Mouse (Mus musculus): ENCODE measurements around the gene Gm47996.
"Not testable (repeated sequence)": the region's sequence is repeated elsewhere in the genome, so short reads cannot be mapped to it uniquely, and the experiment has no call there.

Gm47996 gene

DNA sequence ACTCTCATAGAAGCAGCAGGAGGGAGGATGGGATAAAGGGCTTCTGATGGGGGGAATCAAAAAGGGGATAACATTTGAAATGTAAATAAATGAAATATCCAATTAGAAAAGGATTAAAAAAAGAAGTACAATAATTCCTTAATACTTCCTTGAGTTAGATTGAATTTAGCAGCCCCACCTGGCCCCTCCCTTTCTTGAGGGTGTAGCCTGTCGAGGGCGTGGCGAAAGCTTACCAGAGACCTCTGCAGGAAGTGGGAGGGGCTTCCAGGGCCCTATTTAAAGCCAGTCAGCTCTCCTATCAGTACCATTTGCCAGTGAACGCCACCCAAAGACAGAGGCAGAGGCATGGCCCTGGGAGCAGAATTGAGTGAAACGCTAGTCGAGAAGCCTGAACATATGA, 6.1 kb upstream of the Gm47996 start, which contains the start of gene 3110040M04Rik:
Gene 3110040M04Rik, plus strand, starts transcription at position 304 of the 400 bp plus-strand sequence.
- not testable (repeated sequence) for DNase-seq (ENCODE audit: extremely low spot score, low spot score)

DNA sequence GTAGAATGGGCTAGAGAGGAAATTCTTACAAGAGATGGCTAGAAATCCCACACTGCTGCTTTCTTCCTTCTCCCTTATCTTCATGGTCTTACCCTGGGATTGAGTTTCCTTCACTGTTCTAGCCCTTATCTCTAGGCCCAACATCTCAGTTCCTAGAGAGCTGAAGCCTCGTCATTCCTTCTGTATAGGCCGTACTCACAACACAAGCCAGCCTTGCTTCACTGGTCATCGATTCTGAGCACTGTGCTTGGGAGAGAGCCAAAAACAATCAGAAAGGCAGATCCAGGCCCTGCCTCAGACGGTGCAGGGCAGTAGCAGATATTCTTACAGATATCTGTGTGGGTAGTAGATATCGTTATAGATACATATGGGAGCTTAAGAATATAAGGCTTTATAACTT, 1.4 kb upstream of the Gm47996 start:
- not testable (repeated sequence) for DNase-seq (ENCODE audit: extremely low spot score, low spot score)

DNA sequence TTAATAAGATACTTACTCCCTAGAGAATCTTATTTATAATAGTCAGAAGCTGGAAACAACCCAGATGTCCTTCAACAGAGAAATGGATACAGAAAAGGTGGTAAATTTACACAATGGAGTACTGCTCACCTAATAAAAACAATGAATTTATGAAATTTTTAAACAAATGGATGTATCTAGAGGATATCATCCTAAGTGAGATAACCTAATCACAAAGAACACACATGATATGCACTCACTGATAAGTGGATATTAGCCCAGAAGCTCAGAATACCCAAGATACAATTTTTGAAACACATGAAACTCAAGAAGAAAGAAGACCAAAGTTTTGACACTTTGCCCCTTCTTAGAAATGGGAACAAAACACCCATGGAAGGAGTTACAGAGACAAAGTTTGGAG, 987 bp upstream of the Gm47996 start:
- not testable (repeated sequence) for DNase-seq (ENCODE audit: extremely low spot score, low spot score)

DNA sequence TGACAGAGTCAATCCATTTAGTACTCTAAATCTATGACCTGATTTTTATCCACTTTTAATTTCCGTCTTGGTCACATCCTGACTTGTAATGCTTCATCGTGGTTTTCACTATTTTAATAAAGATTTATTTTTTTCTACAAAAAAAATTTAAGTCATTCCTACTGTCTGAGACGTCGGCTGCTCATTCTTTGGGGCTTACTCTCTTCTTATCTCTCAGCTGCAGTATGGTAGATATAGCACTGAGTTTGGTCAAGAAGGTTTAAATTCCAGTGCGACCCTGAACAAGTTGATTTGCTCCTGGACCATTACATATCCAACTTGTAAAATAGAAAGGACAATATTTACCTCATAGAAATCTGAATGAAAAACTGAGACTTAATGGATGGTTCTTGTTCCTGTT, 1.7 kb downstream of the Gm47996 start:
- DNase-seq (ENCODE audit: extremely low spot score, low spot score): not testable (repeated sequence)

DNA sequence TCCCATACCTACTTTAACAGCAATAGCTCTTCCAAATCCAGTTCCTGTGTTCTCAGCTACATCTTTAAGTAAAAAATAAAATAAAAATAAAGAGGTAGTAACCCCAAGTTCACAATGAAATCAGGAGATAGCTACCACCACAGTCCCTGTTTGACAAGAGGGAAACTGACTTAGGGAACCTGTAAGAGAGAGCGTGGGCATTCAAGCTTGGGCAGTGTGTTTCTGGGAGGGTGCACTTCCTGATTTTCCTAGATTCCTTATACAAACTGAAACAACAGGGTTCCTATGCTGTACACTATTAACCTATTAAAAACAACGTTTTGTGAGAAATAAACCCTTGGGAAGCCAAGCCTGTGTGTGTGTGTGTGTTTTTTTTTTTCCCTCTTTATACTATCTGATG, 4.9 kb downstream of the Gm47996 start:
- DNase-seq (ENCODE audit: extremely low spot score, low spot score): no peak

DNA sequence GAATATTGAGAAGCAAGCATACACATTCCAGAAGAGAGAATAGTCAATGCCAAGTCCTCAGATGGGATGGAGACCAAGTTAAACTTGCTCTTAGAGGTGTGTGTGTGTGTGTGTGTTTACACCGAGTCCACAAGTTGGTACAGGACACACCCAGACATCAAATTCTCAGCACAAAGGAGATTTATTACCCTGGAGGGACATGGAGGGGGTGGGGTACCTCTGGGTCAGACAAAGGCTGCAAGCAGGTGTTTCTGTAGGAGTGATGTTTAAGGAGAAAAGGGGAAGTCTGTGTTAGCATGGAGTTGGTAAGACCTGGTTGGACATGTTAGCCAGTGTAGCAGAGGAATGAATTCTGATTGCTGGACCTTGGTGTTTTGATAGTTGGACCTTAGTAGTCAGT, 6.1 kb downstream of the Gm47996 start:
- DNase-seq (ENCODE audit: extremely low spot score, low spot score): no peak

DNA sequence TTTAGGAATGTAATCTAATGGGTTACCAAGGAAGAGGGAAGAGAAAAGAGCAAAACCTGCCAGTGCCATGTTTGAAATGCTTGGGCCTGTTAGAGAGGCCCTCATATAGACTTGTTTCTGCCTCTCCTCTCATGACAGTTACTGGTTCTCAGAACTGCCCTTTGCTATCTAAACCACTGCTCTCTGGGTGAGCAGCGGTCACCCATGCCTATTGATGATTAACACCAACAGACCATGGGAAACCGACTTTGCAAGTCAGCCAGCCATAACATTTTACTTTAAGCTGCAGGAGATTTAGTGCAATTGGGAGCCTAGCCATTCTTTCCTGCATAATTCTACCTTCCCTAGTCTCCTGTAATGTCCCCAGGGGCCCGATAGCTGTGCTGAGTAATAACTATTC, 6.5 kb downstream of the Gm47996 start:
- no peak for DNase-seq (ENCODE audit: extremely low spot score, low spot score)

DNA sequence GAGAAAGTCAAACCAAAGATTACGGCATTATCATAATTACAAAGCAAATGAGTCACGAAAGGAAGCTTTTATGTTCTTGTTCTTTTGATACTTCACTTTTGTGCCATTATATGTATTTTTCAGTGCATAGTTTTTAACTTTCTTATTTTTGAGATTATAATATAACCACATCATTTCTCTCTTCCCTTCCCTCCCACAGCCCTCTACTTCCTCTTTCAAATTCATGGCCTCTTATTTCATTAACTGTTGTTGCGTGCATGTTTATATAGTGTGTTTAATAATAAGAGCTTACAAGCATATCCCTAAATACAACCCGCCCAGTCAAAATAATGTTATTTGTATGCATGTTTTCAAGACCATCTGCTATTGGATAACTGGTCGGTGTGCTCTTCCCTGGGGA, 9.1 kb downstream of the Gm47996 start:
- no peak for DNase-seq (ENCODE audit: extremely low spot score, low spot score)

DNA sequence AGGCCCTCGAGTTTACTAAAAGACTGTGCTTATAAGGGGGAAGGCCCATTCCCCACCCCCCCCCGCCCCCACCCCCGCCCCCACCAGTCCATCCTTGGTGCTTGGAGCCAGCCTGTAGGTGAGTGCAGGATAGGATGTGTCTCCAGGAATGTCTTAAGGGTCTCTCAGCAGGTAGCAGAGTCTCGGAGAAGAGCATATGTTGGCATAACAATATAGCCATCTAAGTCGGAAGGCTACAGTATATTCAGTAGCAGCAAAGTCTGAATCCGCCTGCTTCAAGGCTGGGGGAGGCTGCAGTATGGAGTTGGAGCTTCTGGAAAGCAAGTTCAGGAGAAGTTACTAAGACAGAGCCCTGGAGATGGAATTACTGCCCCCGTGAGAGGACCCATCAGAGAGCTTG, 10.2 kb downstream of the Gm47996 start:
- DNase-seq (ENCODE audit: extremely low spot score, low spot score): no peak

DNA sequence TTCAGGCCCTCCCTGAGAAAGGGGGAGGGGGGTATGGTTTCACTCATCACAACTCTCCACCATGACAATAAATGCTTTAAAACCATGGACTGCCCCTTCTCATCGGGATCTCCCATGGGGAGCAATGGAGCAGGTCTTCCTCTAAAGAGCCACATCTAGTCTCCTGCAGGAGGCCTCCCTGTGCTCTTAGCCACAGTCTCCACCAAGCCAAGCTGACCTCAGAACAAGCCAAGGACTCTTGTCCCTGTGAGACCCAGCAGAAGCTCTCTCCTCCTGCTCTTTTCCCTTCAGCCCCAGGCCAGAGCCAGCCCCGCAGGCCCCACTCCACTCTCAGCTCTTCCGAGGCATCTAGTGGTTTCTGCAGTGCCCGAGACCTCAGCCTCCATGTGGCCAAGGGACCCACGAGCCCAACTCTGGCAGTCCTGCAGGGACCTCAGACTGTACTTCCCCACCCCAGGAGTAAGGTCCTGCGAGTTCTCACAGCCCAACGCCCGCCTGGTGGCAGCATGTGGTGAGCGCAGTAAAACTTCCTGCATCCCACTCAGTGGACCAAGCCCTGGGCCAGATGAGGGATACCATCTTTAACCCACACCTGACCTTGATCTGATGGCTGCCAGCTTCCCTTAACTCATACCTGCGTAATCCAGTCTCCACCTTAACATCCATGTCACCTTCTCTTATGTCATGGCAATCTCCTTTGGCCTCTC, 12.8 kb downstream of the Gm47996 start:
- DNase-seq (ENCODE audit: extremely low spot score, low spot score): no peak

DNA sequence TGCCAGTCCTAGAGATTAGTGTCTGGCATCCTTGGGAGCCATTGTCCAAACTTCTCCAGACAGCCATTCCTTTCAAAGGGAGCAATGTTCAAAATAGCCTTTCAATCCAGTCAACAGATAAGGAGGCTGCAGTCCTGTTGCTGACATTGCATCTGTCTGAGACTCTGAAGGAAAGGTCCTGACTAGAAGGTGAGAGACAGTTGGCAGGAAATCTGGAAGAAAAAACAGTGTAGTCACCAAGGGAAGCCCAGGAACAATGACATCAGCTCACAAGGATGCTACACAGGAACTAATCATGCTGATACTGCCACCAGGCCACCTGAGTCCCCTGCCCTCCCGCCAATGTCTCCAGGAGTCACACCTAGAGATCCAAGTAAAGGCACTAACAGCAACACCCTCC, 13.4 kb downstream of the Gm47996 start:
- DNase-seq (ENCODE audit: extremely low spot score, low spot score): no peak

DNA sequence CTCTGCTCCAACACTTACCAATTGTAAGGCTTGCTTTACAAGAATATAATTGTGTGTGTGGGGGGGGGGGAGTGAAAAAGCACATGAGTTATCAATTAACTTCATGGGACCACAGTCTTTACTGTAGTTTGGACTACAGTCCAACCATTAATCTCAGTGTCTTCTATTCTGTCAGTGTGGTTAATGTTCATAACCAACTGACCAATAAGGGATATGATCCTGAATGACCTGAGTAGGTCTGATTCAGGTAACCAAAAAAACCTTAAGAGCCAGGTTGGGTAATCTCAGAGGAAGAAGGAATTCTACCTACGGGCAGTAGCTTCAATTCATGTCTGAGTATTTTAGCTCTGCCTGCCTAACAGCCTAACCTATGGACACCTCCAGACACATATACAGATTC, 14.6 kb downstream of the Gm47996 start:
- no peak for DNase-seq (ENCODE audit: extremely low spot score, low spot score)

DNA sequence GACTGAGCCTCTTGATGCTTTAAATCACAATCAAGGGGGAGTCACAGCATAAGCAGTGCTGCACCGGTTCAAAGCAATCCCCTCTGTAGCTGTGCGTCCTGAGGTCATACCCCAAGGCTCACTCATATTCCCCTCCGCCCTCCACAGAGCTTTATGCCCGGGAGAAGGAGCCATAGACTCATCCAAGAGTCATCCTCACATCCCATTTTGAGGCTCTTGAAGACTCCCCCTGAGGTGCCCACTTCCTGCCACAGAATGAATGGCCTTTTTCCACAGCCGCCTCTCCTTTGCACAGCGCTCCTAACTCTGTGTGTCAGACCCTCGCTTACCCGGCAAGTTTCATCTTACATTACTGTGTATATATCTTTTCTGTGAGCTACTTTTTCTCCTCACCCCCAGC, 17.6 kb downstream of the Gm47996 start:
- DNase-seq (ENCODE audit: extremely low spot score, low spot score): no peak

DNA sequence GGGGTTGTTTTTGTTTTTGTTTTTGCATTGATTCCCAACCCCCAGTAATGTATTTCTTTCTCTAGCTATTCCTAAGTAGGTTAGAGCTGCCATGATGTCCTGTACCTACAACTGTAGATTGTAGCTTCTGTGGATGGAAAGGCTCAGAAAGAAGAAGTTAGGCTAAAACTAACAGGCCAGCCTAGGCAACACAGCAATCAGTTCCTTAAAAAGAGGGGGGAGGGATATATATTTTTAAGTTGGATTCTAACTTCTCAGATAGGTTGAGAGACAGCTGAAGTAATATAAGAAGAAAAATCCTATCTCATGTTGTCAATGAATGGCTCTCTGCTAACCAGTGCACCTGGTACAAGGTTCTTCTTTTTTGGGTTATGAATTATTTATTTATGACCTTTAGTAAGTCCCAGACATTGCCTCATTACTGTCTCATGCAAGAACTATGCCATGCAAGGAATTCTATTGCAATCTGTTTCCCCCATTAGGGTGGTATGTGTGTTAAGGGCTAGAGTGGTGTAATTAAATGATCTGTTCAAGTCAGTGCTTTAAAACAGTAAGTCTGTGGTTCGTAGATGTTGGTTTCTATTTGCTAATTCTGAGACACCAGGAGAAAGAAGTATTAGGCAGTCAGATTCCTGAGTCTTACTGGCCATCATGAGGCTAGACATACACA, 18.5 kb downstream of the Gm47996 start:
- DNase-seq (ENCODE audit: extremely low spot score, low spot score): no peak

DNA sequence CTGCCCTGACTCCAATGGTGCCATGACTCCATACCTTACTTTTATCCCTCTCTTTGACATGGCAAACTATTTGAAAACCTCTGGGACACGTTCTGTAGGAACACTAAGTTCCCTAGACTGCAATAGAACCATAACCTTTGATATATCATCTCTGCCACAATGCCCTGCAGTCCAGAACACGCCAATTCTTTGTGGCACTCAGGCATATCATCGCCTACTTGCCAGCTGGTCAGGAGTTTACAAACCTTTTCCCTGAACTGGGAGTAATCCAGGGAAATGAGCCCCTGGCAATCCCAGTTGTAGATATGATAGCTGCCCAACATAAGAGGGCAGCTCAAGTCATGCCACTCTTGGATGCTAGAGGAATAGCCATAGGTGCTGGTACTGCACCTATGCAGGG, 22.4 kb downstream of the Gm47996 start:
- DNase-seq (ENCODE audit: extremely low spot score, low spot score): no peak

DNA sequence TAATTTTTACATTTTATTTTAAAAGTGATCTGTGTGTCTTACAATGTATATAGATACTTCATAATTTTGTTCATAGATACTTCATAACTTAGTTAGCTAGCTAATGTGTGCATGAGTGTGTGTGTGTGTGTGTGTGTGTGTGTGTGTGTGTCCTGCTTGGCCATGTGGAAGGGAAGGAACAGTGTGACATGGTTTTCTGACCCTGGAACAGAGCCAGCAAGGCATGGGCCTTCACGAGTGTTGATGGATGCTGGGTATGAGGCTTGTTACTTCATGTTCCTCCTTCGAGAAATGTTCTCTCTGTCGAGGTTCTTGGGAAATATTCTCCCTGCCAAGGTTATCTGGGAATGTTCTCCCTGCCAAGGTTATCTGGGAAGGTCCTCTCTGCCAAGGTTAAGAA, 23.8 kb downstream of the Gm47996 start:
- no peak for DNase-seq (ENCODE audit: extremely low spot score, low spot score)

DNA sequence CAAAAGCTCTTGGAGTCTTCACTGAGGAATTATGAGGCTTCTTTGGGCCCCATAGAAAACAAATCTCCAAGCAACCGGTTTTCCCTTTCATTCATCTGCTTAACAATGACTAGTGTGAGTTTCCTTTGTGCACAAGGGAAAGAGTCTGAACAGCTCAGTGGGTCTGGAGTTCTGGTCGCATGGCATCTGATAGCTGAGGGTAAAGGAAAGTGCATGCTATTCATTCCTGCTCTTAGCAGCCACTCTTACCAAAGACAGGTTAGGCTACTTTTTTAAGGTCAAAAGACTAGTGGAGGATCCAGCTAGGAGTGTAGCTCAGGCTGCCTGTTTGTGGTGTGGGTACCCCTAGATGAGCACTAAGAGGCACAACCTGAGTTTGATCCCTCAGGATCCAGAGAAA, 25.6 kb downstream of the Gm47996 start:
- DNase-seq (ENCODE audit: extremely low spot score, low spot score): no peak

DNA sequence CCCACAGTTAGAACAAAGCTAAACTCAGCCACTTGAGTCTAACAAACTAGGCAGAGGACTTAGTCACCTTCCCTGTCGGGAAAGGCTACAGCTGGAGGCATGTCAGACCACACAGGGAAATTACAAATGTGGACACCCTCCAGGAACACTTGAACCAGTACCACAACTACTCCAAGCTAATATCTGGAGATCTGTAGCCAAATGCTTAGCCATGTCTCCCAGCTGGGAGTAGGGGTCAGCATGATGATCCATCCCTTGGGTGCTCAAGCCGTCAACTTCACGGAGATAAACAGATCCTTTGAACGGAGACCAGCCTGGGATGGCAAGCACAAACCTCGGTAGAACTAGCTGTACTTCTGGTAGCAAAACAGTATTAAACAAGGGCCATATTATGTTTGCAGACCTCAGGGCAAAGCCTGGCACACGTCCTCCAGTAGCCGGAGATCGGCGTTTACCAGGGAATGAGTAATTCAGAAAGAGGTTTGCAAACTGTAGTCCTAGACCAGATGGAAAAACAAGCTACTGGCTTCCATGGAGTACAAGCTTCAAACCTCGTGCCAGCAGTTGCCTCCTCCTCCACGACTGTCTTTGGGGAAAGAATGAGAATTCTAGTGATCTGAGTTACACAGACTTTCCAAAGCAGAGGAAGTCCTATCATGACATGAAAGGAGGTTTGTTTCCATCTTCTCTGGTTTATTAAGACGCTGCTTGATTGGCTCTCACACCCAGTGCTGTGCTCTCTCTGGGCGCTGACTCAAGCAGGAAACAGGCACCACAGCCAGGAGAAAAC, 26.4 kb downstream of the Gm47996 start:
- DNase-seq (ENCODE audit: extremely low spot score, low spot score): no peak

DNA sequence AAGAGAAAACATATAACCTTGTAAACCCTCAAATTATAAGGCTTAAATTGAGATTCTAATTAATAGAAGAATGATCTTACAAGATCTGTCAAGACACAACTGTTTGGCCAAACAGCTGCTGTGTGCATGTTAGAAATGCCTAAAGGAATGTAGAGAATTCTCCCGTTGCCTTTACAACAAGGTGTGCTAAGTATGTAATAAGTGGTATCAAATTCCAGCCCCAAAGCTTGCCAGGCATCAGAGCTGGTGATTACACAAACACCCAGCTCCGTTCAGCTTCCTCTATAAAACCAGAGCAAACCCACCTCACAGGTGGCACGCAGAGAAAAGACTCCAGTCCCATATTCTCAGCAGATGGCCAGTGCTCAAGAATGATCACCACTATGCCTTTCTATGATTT, 27.8 kb downstream of the Gm47996 start:
- DNase-seq (ENCODE audit: extremely low spot score, low spot score): no peak

DNA sequence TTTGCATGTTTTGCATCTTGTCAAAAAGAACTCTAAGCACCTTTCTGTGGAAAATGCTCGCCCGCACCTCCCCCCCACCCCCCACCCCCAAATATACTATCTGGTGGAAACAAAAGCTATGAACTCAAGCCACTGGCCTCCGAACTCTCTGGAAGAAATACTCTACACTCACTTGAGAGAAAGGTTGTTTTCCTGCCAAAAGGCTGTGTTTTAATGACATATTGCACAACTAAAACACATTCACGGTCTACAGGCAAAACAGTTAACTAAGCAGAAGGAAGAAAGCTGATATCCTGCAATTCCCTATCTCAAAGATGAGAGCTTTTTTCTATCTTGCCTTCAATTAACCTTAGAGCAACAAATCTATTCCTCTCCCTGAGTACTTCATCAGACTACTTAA, 33.4 kb downstream of the Gm47996 start:
- DNase-seq (ENCODE audit: extremely low spot score, low spot score): no peak

DNA sequence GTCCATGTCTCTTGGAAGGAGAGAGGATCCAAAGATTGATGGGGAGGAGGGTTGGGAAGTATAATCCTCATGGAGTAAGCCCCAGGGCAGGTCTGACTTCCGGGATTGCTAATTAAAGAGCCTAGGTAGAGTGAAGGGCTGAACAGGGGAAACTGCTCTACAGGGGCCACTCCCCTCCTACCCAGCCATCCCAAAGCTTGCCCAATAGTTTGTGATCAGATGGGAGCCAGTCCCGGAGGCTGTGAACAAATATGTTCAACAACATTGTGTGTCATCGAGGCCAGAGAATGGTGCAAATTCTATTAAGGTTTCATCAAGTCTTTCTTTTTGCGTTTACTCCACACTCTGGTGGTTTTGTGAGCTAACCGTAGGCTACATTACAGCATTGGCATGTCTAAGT, 34.1 kb downstream of the Gm47996 start:
- DNase-seq (ENCODE audit: extremely low spot score, low spot score): no peak

DNA sequence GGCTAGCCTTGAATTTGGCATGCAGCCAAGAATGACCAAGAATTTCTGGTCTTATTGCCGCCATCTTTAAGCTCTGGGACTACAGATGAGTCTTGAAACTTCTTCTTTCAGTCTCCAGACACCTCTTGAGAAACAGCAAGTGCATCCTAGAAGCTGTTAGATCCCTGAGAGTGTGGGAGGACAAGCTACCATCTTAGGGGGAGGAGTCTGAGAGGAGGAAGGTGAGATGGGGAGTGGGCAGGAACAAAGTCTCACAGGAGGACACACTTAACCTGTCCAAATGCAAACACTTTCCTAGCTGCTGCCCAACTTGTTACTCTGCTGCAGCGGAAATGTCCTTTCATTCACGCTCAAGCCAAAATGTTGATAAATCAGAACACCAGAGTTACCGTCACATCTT, 34.8 kb downstream of the Gm47996 start:
- DNase-seq (ENCODE audit: extremely low spot score, low spot score): no peak
